Mouse (Mus musculus): ENCODE data around the gene Ctsh. TPM values are rescaled to one million over a fixed set of nuclear protein-coding genes. Genes with fewer than 3 reads are reported as not detected.
A peak's percentile ranks its signal among the peaks of the same experiment; 100 is the strongest.

Gene Ctsh
- polyA plus RNA-seq, 1 experiment from 2014 or later: 42.4 TPM

DNA sequence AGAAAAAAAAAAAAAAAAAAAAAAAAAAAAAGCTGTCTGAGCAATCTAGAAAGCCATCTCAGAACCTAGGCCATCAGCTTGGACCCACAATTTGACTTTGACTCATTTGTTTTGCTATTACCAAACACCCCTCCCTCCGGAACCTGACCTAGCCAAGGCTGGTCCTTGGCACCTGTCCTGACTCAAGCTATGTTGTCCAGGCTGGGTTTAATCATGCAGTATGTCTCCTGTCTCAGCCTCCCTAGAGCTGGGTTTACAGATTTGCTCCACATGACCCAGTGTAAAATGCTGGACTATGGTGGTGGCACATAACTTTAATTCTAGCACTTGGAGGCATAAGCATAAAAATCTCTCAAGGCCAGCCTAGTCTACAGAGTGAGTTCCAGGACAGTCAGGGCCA lies 29.0 kb downstream of the Ctsh start:
- WGBS: 80% methylated on average over 1 of the region's 1 CpGs
- Histone ChIP-seq H3K27ac (ENCODE audit: low read depth) (no peak overlapping the region), H3K4me1 (replicated peaks; ENCODE audit: control insufficient read depth, insufficient read depth, low read length) (no peaks in the 10 kb centered on the region), H3K4me3 (ENCODE audit: low read depth, low read length) (no peak overlapping the region), H3K4me2 (ENCODE audit: low read length) (no peak overlapping the region), H3K9ac (ENCODE audit: low read length) (no peak overlapping the region), H3K27me3 (replicated peaks; ENCODE audit: control insufficient read depth, insufficient read depth, low read length) (no peaks in the 10 kb centered on the region), H3K36me3 (ENCODE audit: control insufficient read depth, insufficient read depth, low read length) (peaks cover 9% of the 10 kb centered on the region; the same call in 1 of the 2 replicates), H3K9me3 (ENCODE audit: control insufficient read depth, low read length) (no peaks in the 10 kb centered on the region)
- no peak for DNase-seq (ENCODE audit: low spot score)
- 0 out of 2 replicates have a peak, but pooled peaks have one; percentile 16 for ATAC-seq (replicated peaks; ENCODE audit: low FRiP score, low TSS enrichment, low read depth)

DNA sequence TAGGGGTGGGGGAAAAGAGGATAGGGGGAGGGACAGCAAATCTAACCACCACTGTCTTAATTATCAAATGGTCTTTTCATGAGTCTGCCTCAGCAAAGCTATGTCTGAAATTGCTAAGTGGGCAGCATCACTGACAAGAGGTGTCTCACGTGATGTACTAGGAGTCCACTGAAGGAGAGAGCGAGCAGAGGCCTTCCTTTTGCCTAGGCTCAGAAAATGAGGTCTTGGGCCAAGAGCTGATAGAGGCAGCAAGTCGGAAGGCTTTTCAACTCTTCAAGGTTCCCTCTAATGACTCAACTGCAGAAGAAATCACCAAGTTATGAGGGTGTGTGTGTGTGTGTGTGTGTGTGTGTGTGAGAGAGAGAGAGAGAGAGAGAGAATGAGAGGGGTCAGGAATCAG lies 30.2 kb downstream of the Ctsh start:
- no peak overlapping the region for H3K9ac ChIP-seq (ENCODE audit: low read length)
- H3K27ac ChIP-seq (ENCODE audit: low read depth): no peak overlapping the region
- H3K4me1 ChIP-seq (replicated peaks; ENCODE audit: control insufficient read depth, insufficient read depth, low read length): no peaks in the 10 kb centered on the region
- WGBS: 90% methylated on average over 3 of the region's 3 CpGs
- no peak overlapping the region for H3K4me3 ChIP-seq (ENCODE audit: low read depth, low read length)
- ATAC-seq (replicated peaks; ENCODE audit: low FRiP score, low TSS enrichment, low read depth) (no peak), DNase-seq (ENCODE audit: low spot score) (no peak)
- no peaks in the 10 kb centered on the region for H3K9me3 ChIP-seq (ENCODE audit: control insufficient read depth, low read length)
- H3K27me3 ChIP-seq (replicated peaks; ENCODE audit: control insufficient read depth, insufficient read depth, low read length): no peaks in the 10 kb centered on the region
- peaks cover 15% of the 10 kb centered on the region for H3K36me3 ChIP-seq (ENCODE audit: control insufficient read depth, insufficient read depth, low read length)
- H3K4me2 ChIP-seq (ENCODE audit: low read length): no peak overlapping the region

- DNase-seq (ENCODE audit: low spot score) (no peak), ATAC-seq (replicated peaks; ENCODE audit: low FRiP score, low TSS enrichment, low read depth) (no peak)
- no peaks in the 10 kb centered on the region for H3K9me3 ChIP-seq (ENCODE audit: control insufficient read depth, low read length)
- H3K4me1 ChIP-seq (replicated peaks; ENCODE audit: control insufficient read depth, insufficient read depth, low read length): no peaks in the 10 kb centered on the region
- no peak overlapping the region for H3K4me3 ChIP-seq (ENCODE audit: low read depth, low read length)
- no peak overlapping the region for H3K27ac ChIP-seq (ENCODE audit: low read depth)
- H3K27me3 ChIP-seq (replicated peaks; ENCODE audit: control insufficient read depth, insufficient read depth, low read length): no peaks in the 10 kb centered on the region
- 84% methylated on average over 8 of the region's 8 CpGs for WGBS
- no peak overlapping the region for H3K4me2 ChIP-seq (ENCODE audit: low read length)
- H3K36me3 ChIP-seq (ENCODE audit: control insufficient read depth, insufficient read depth, low read length): peaks cover 23% of the 10 kb centered on the region
- H3K9ac ChIP-seq (ENCODE audit: low read length): no peak overlapping the region
Measured at GRCm38 (mm10) chr9:90084766-90085468, 31.0 kb downstream of the Ctsh start.

DNA sequence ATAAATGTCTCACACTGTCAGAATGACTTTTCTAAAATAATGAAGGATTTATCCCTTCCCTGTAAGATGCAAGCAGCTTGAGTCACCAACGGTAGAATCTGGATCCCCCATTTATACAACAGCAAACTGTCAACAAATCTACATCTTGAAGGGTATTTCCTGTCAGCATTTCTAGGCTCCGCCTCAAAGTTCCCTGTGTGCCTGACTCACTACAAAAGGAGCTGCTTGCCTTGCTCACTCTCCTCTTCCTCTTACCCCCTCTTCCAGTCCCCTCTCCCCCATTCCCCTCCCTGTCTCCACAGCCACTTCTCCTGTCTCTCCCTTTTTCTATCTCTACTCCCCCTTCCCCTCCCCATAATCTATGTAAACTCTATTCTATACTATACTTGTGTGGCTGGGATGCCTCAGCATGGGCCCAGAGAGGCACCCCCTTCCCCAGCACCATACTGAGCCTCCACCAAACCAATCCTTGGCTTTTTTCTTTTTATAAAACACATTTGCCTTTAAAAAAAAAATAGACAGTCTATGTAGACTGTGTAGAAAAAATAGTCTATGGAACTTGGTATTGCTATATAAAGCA lies 34.0 kb downstream of the Ctsh start:
- H3K27me3 ChIP-seq (replicated peaks; ENCODE audit: control insufficient read depth, insufficient read depth, low read length): no peaks in the 10 kb centered on the region
- H3K4me2 ChIP-seq (ENCODE audit: low read length): no peak overlapping the region
- ATAC-seq (replicated peaks; ENCODE audit: low FRiP score, low TSS enrichment, low read depth) (peak; percentile 30; the same call in 1 of the 2 replicates), DNase-seq (ENCODE audit: low spot score) (no peak)
- no peak overlapping the region for H3K9ac ChIP-seq (ENCODE audit: low read length)
- WGBS: 89% methylated on average over 2 of the region's 2 CpGs
- H3K36me3 ChIP-seq (ENCODE audit: control insufficient read depth, insufficient read depth, low read length): peaks cover 47% of the 10 kb centered on the region
- no peaks in the 10 kb centered on the region for H3K9me3 ChIP-seq (ENCODE audit: control insufficient read depth, low read length)
- H3K27ac ChIP-seq (ENCODE audit: low read depth): no peak overlapping the region
- H3K4me3 ChIP-seq (ENCODE audit: low read depth, low read length): no peak overlapping the region
- H3K4me1 ChIP-seq (replicated peaks; ENCODE audit: control insufficient read depth, insufficient read depth, low read length): no peaks in the 10 kb centered on the region

GRCm38 (mm10) chr9:90089339-90090104 lies 35.6 kb downstream of the Ctsh start:
- no peak for ATAC-seq (replicated peaks; ENCODE audit: low FRiP score, low TSS enrichment, low read depth)
- no peaks in the 10 kb centered on the region for H3K4me1 ChIP-seq (replicated peaks; ENCODE audit: control insufficient read depth, insufficient read depth, low read length)
- H3K4me3 ChIP-seq (ENCODE audit: low read depth, low read length): no peak overlapping the region
- no peak overlapping the region for H3K4me2 ChIP-seq (ENCODE audit: low read length)
- no peak overlapping the region for H3K27ac ChIP-seq (ENCODE audit: low read depth)
- peaks cover 61% of the 10 kb centered on the region for H3K36me3 ChIP-seq (ENCODE audit: control insufficient read depth, insufficient read depth, low read length)
- DNase-seq (ENCODE audit: low spot score): no peak
- H3K9me3 ChIP-seq (ENCODE audit: control insufficient read depth, low read length): no peaks in the 10 kb centered on the region
- WGBS: 91% methylated on average over 6 of the region's 6 CpGs
- no peaks in the 10 kb centered on the region for H3K27me3 ChIP-seq (replicated peaks; ENCODE audit: control insufficient read depth, insufficient read depth, low read length)
- H3K9ac ChIP-seq (ENCODE audit: low read length): no peak overlapping the region

- DNase-seq (ENCODE audit: low spot score): no peak
- H3K27ac ChIP-seq (ENCODE audit: low read depth): no peak overlapping the region
- ATAC-seq (replicated peaks; ENCODE audit: low FRiP score, low TSS enrichment, low read depth): no peak
- H3K4me1 ChIP-seq (replicated peaks; ENCODE audit: control insufficient read depth, insufficient read depth, low read length): no peaks in the 10 kb centered on the region
- H3K36me3 ChIP-seq (ENCODE audit: control insufficient read depth, insufficient read depth, low read length): peaks cover 98% of the 10 kb centered on the region
- no peak overlapping the region for H3K4me3 ChIP-seq (ENCODE audit: low read depth, low read length)
- H3K4me2 ChIP-seq (ENCODE audit: low read length): no peak overlapping the region
- H3K27me3 ChIP-seq (replicated peaks; ENCODE audit: control insufficient read depth, insufficient read depth, low read length): no peaks in the 10 kb centered on the region
- no peak overlapping the region for H3K9ac ChIP-seq (ENCODE audit: low read length)
- 83% methylated on average over 5 of the region's 5 CpGs for WGBS
- H3K9me3 ChIP-seq (ENCODE audit: control insufficient read depth, low read length): no peaks in the 10 kb centered on the region
Measured at GRCm38 (mm10) chr9:90098934-90099333, 45.0 kb downstream of the Ctsh start.

DNA sequence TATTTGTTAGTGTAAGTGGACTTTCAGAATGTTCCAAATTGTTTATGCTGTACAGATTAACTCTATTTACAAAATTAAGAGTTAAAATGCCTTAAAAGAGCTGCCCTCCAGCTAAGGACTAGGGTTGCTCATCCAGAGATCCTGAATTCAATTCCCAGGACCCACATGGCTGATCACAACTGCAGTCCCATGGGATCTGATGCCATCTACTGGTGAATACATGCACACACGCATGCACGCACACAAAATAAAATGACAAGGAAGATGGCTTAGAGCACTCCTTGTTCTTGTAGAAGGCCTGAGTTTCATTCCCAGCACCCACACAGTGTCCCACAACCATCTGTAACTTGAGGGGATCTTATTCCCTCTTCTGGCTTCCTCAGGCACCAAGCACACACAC lies 46.8 kb downstream of the Ctsh start:
- no peak overlapping the region for H3K4me3 ChIP-seq (ENCODE audit: low read depth, low read length)
- no peak overlapping the region for H3K27ac ChIP-seq (ENCODE audit: low read depth)
- DNase-seq (ENCODE audit: low spot score) (no peak), ATAC-seq (replicated peaks; ENCODE audit: low FRiP score, low TSS enrichment, low read depth) (no peak)
- no peaks in the 10 kb centered on the region for H3K9me3 ChIP-seq (ENCODE audit: control insufficient read depth, low read length)
- WGBS: 78% methylated on average over 2 of the region's 2 CpGs
- no peaks in the 10 kb centered on the region for H3K27me3 ChIP-seq (replicated peaks; ENCODE audit: control insufficient read depth, insufficient read depth, low read length)
- H3K4me1 ChIP-seq (replicated peaks; ENCODE audit: control insufficient read depth, insufficient read depth, low read length): no peaks in the 10 kb centered on the region
- peaks cover 99% of the 10 kb centered on the region for H3K36me3 ChIP-seq (ENCODE audit: control insufficient read depth, insufficient read depth, low read length)
- no peak overlapping the region for H3K9ac ChIP-seq (ENCODE audit: low read length)
- H3K4me2 ChIP-seq (ENCODE audit: low read length): no peak overlapping the region

GRCm38 (mm10) chr9:90105462-90105861 lies 51.5 kb downstream of the Ctsh start:
- Histone ChIP-seq H3K4me1 (replicated peaks; ENCODE audit: control insufficient read depth, insufficient read depth, low read length) (peaks cover 4% of the 10 kb centered on the region; the same call in 1 of the 2 replicates), H3K9ac (ENCODE audit: low read length) (no peak overlapping the region), H3K9me3 (ENCODE audit: control insufficient read depth, low read length) (no peaks in the 10 kb centered on the region), H3K27ac (ENCODE audit: low read depth) (no peak overlapping the region), H3K27me3 (replicated peaks; ENCODE audit: control insufficient read depth, insufficient read depth, low read length) (no peaks in the 10 kb centered on the region), H3K36me3 (ENCODE audit: control insufficient read depth, insufficient read depth, low read length) (peaks cover 89% of the 10 kb centered on the region), H3K4me2 (ENCODE audit: low read length) (no peak overlapping the region), H3K4me3 (ENCODE audit: low read depth, low read length) (no peak overlapping the region)
- DNase-seq (ENCODE audit: low spot score) (no peak), ATAC-seq (replicated peaks; ENCODE audit: low FRiP score, low TSS enrichment, low read depth) (no peak)
- 87% methylated on average over 1 of the region's 1 CpGs for WGBS
